Mouse (Mus musculus): ENCODE measurements at regions not wholly inside any gene's neighbourhood (a gene's known extent, or its start where the extent isn't known, plus 50 kb on each side); places are given as distances from the start of the nearest gene placed in this dataset.

DNA sequence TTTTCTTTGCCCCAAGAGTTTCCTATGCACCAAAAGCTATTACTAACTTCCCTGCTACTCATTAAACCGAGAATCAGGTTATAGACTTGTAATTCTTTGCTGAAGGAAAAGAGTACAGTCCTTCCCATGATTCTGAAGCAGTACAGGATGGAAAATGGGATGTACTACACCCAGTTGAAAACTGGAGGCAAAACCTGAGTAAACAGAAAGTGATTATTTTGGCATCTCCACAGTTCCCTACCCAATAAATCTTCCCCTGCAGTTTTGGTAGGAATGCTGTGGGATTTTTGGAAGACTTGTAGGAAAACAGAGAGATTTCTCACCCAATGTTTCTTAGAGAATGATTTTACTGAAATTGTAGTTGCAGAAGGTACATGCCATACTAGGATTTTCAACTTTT, 268.5 kb downstream of the Dio2 start:
- no peak for DNase-seq (ENCODE audit: inconsistent age in 2 of 2, low spot score in 1 of 2)

DNA sequence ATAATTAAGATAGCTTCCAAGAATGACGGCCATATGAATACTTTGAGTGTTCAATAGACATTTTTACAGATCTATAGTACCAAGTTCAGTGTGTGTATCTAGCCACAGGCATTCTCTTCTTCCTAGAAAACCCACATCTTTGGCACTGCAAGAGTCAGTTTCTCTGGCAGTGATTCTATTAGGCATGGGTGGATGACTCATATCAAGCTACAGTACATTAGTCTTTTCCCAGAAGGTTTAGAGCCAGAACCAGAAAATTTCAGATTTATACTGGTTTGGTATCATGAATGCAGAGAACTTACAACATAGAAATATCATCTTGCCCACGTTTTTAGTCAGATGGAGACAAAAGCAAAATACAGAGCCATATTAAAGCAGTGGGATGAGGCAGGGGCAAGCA, 278.1 kb downstream of the Dio2 start:
- no peak for DNase-seq (ENCODE audit: inconsistent age in 2 of 2, low spot score in 1 of 2)

DNA sequence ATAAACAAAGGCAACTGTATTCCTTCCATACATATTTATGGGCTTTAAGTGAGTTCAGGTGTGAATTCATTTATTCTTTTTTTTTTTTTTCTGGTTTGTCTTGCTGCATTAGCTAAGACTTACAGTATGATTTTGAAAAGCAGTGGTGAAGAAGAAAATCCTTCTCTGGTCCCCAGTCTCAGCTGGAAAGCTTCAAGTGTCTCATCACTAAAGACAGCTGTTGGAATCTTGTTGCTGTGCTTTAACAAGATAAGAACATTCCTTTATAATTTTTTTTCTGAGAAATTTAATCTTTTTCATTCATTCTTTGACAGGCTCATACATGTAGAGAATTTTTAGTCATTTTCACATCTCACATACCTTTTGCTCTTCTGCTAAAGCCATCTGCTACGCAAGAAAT, 297.6 kb downstream of the Dio2 start:
- no peak for DNase-seq (ENCODE audit: inconsistent age in 2 of 2, low spot score in 1 of 2)

DNA sequence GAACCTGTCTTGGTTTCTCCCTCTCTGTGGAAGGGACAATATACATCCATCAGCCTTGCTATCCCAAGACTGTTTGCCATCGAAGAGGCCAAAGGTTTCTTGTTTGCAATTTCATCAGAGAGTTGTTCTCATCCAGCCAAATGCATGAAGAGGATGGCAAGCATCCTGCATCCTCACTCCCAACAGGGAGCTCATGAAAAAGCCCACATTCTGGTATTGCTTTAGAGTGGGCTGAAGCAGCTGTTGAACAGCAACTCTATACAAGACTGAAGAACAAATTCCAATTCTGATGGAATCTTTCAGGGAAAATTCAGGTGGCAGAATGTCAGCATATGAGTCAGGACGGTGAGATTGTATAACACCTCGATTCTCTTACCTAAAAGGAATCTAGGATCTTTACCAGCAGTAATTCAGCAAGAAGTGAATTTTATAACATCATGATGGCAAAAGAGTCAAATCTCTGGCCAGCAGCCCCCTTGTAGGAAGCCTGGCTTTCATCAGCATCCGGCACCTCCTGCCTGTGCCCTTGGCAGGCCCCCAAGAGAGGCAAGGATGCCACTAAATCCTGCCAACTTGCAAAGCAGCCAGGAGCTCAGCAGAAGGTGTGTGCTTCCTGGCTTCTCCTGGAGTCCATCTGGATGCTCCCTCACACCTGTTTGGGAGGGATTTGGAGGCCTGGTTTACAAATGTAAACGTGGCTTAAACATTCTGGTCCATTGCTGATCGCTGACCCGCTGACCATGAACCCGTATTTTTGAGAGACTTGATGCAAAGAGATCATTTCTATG, 312.8 kb downstream of the Dio2 start:
- DNase-seq (ENCODE audit: inconsistent age in 2 of 2, low spot score in 1 of 2) = no peak

DNA sequence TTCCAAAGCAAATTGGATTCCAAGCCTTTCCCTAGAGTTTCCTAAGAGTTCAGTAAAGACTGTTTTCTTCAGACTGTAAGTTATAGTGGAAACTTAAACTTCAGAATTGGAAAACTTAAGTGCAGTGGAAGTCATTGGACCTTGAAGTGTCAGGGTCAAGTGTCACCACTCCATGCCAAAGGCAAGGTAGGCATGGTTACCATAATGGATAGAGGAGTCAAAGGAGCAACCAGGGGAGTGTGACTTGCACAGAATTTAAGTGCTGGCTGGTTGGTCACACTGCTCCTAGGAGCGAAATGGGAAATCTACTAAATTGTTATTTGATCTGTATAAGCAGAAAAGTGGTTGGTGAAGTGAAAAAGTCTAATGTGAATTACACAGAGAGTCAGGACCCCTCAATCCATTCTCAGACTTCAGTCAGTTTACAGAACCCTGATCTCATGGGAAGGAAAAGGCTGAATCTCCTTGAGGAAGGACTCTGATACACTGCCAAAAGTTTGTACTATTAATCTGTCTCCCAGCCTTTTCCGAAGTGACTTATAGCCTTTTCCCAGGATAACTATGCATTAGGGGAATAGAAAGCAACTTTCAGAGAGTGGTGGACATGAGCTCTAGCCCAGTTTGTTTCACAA, 320.5 kb downstream of the Dio2 start:
- no peak for DNase-seq (ENCODE audit: inconsistent age in 2 of 2, low spot score in 1 of 2)

DNA sequence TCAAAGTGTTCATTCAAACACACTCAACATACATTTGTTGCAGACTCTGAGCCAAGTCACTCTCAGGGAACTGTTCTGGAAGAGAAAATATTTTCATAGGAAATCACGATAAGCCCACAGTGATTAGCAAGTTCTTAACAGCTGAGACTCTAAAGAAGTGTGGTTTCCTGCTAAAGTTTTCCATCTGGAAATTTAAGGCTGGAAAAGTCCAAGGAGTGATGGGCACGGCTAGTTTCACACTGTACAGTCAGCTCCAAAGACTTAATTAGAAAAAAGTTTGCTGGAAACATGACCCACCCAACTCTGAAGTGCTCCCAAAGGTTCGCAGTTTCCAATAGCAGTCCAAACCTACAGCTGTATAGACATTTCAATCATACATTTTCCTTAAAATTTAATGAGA, 329.5 kb downstream of the Dio2 start:
- no peak for DNase-seq (ENCODE audit: inconsistent age in 2 of 2, low spot score in 1 of 2)

DNA sequence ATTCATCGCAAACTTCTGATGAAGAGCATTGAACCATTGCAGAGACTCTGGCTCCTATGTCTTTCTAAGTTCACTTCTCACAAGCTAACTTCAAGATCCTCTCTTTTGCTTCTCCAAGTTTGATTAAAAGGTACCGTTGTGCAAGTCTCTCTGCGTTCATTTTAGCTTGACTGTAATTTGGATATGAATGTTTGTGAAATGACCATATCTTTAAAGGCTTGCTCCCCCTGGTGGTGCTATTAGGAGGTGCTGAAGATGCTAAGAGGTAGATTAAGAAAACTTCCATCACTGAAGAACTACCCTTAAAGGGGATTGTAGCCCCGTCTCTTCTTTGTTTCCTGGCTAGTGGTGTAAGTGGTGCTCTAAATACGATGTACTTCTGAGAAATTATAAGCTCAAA, 339.7 kb downstream of the Dio2 start:
- DNase-seq (ENCODE audit: inconsistent age in 2 of 2, low spot score in 1 of 2) = peak in 1 of 2 experiments; percentile 46
